Mouse (Mus musculus) heart, postnatal 0 days (tissue): ENCODE results near the gene Zfp28.

ENCODE experiments used
- CTCF ChIP-seq: IDR thresholded peaks from 2 replicates; pipeline ENCODE4 v1.5.1; 2016; ENCODE audit warnings: antibody characterized with exemption, control low read depth, low read depth
- EP300 ChIP-seq: IDR thresholded peaks from 2 replicates; pipeline ENCODE4 v1.6.1; 2016; ENCODE audit warnings: antibody characterized with exemption, low read depth

DNA sequence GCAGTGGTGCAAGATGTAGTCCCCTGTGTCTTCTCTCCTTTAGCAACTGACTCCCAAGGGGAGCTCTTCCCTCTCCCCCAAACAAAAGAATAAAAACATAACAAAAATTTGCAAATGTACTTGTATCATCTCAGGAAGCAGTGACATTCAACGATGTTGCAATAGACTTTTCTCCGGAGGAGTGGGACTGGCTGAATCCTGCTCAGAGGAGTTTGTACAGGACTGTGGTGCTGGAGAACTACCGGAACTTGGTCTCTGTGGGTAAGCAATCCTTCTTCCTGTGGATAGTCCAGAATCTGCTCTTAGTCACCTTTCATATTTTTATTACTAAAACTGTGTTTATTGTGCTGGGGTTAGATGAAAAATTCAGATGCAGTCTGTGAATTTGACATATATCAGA is 10.1 kb upstream of the Zfp28 start:
- TF ChIP-seq CTCF (no peak), EP300 (no peak)
